Comparison of ENCODE assay signal across 12 mouse cellular contexts in the genomic region with DNA sequence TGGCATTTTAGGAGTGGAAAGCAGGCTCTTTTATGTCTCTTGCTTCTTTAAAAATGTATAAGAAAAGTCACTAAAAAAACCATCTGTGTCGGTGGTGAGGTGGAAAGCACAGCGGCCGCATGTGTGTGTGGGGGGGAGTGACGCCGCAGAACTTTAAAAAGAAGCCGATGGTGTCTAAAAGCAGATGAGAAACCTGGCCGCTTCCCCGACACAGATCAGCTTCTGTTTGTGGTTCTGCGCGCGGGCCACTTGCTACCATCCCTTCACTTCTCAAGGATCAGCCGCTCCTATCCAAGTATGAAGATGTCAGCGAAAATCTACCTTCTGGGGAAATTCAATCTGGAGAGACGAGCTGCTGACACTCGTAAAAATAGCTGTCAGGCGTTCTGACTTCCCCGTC. TPM values are rescaled to one million over a fixed set of nuclear protein-coding genes. Genes with fewer than 3 reads are reported as not detected.
DNase-seq lines count a peak whose midpoint lies in the region; ATAC-seq and TF ChIP-seq lines count a peak whose summit lies in the region.
"Had no signal": no experiment of that assay in that cellular context is flagged by ENCODE, and none has a peak within 500 bp of the region (broad histone marks: within the 10 kb centered on the region; RNA-seq: fewer than 3 reads in every experiment).

No protein-coding gene starts in this region.

- no peaks in the 10 kb centered on the region for H3K36me3 ChIP-seq in CH12.LX (replicated peaks in 1 of 2; ENCODE audit: control insufficient read depth in 1 of 2, insufficient read depth in 1 of 2, low read length in 1 of 2)
- H3K36me3 ChIP-seq in myocyte (ENCODE audit: control insufficient read depth, insufficient read depth), result no peaks in the 10 kb centered on the region
- no peaks in the 10 kb centered on the region for H3K36me3 ChIP-seq in forebrain, embryonic 11.5 days (ENCODE audit: control insufficient read depth, insufficient read depth, low read length)
- H3K36me3 ChIP-seq: liver, embryonic 12.5 days had no signal

- no peak; the same call in 1 of the 2 replicates for TF ChIP-seq RAD21 in CH12.LX (IDR thresholded peaks at IDR 0.05; ENCODE audit: low read depth, low read length)

- 83% methylated on average over 17 of the region's 17 CpGs for WGBS in forebrain, embryonic 11.5 days

- TF ChIP-seq POLR2A in CH12.LX (IDR thresholded peaks at IDR 0.05; ENCODE audit: low read depth, low read length) (peak; percentile 32; the same call in 1 of the 2 replicates), myocyte (IDR thresholded peaks at IDR 0.05; ENCODE audit: insufficient read length, low read depth) (no peak)

- dilution Hi-C loops in CH12.LX (cut with MboI; ENCODE audit: extremely low pct_ligation_motif_present, extremely low pct_unique_long_range_greater_than_20kb, low sequenced_read_pairs), result no loop called here

- TF ChIP-seq EP300 in CH12.LX (IDR thresholded peaks at IDR 0.05; ENCODE audit: low read length), result peak; percentile 35; the same call in 1 of the 2 replicates

- H3K9ac ChIP-seq in CH12.LX (ENCODE audit: insufficient read depth, low read depth), result peak overlapping the region; percentile 81
- H3K9ac ChIP-seq in forebrain, embryonic 11.5 days (ENCODE audit: low read length), result no peak overlapping the region
- H3K9ac ChIP-seq: liver, embryonic 12.5 days had no signal

- H3K4me3 ChIP-seq in CH12.LX (replicated peaks in 1 of 3; ENCODE audit: low read depth in 2 of 3, low read length in 2 of 3, poor library complexity in 1 of 3) (peak overlapping the region; percentile 15 to 56 (median 51)), myocyte (no peak overlapping the region)
- no peak overlapping the region for H3K4me3 ChIP-seq in forebrain, embryonic 11.5 days (ENCODE audit: low read depth, low read length)
- H3K4me3 ChIP-seq: liver, embryonic 12.5 days had no signal

- H3ac ChIP-seq in myocyte (ENCODE audit: control insufficient read depth, insufficient read length), result no peak overlapping the region

- no peak for TF ChIP-seq CTCF in CH12.LX (conservative IDR thresholded peaks at IDR 0.05 in 1 of 2, IDR thresholded peaks at IDR 0.05 in 1 of 2; ENCODE audit: low read depth in 2 of 2, low read length in 2 of 2)

- no peak for ATAC-seq in forebrain, embryonic 11.5 days (replicated peaks; ENCODE audit: low FRiP score)
- ATAC-seq: forebrain, embryonic 14.5 days; liver, embryonic 12.5 days had no signal

- peak overlapping the region; percentile 94 for H3K4me2 ChIP-seq in CH12.LX (ENCODE audit: insufficient read depth, low read depth, poor library complexity, severe bottlenecking)
- H3K4me2 ChIP-seq in myocyte (ENCODE audit: low read depth), result peak overlapping the region; percentile 13
- no peak overlapping the region for H3K4me2 ChIP-seq in forebrain, embryonic 11.5 days (ENCODE audit: low read depth, low read length, severe bottlenecking)
- H3K4me2 ChIP-seq: liver, embryonic 12.5 days had no signal

- H3K79me2 ChIP-seq in CH12.LX (replicated peaks; ENCODE audit: control insufficient read depth, extremely low read depth, insufficient read depth, poor library complexity, severe bottlenecking) (no peaks in the 10 kb centered on the region), myocyte (ENCODE audit: control insufficient read depth, insufficient read depth) (no peaks in the 10 kb centered on the region)

- H3K27ac ChIP-seq in CH12.LX (ENCODE audit: insufficient read depth, low read depth), result peak overlapping the region; percentile 59
- no peak overlapping the region for H3K27ac ChIP-seq in forebrain, embryonic 11.5 days (ENCODE audit: low read depth, low read length)
- H3K27ac ChIP-seq: liver, embryonic 12.5 days; macrophage had no signal

- H3K4me1 ChIP-seq in CH12.LX (ENCODE audit: control insufficient read depth in 1 of 2, insufficient read depth in 2 of 2), result peaks cover 16 to 51% of the 10 kb centered on the region in 2 experiments
- no peaks in the 10 kb centered on the region for H3K4me1 ChIP-seq in forebrain, embryonic 11.5 days (replicated peaks; ENCODE audit: control insufficient read depth, insufficient read depth, low read length)
- H3K4me1 ChIP-seq: liver, embryonic 12.5 days had no signal

- H3K27me3 ChIP-seq in CH12.LX (replicated peaks) (no peaks in the 10 kb centered on the region), myocyte (ENCODE audit: control insufficient read depth, insufficient read depth, insufficient read length) (no peaks in the 10 kb centered on the region)
- no peaks in the 10 kb centered on the region for H3K27me3 ChIP-seq in forebrain, embryonic 11.5 days (ENCODE audit: control insufficient read depth, insufficient read depth, low read length)
- H3K27me3 ChIP-seq: liver, embryonic 12.5 days had no signal

- DNase-seq in gastrocnemius, adult 18-20 months (ENCODE audit: low spot score), result peak; percentile 86
- DNase-seq in gastrocnemius, postnatal 4 days (ENCODE audit: low spot score in 2 of 2), result no peak
- no peak for DNase-seq in CH12.LX (ENCODE audit: extremely low read depth)
- peak; percentile 76 to 84 for DNase-seq in gastrocnemius, adult 8-10 months (ENCODE audit: low spot score in 2 of 2)
- no peak for DNase-seq in natural killer cell, adult 2 months (ENCODE audit: low spot score in 2 of 2)
- DNase-seq in adrenal gland, postnatal 10 days, result no peak
- no peak for DNase-seq in forebrain, embryonic 11.5 days (ENCODE audit: low spot score)
- DNase-seq: cerebellum, postnatal 14 days had no signal

- in situ Hi-C loops in CH12.LX (cut with MboI; ENCODE audit: low pct_ligation_motif_present, low pct_unique_long_range_greater_than_20kb, low sequenced_read_pairs), result no loop called here

- no peaks in the 10 kb centered on the region for H3K9me3 ChIP-seq in CH12.LX (replicated peaks; ENCODE audit: low read length)
- no peaks in the 10 kb centered on the region for H3K9me3 ChIP-seq in forebrain, embryonic 11.5 days (ENCODE audit: control insufficient read depth, low read length)
- H3K9me3 ChIP-seq: liver, embryonic 12.5 days had no signal

TF ChIP-seq in CH12.LX, 34 proteins besides CTCF, POLR2A, EP300 and RAD21 (continues in another document):
- peak; percentile 70; the same call in 1 of the 2 replicates for TF ChIP-seq MYC (IDR thresholded peaks at IDR 0.05; ENCODE audit: low read depth, low read length)
- no peak for TF ChIP-seq SIN3A (IDR thresholded peaks at IDR 0.05; ENCODE audit: low read length)
- TF ChIP-seq JUN (IDR thresholded peaks at IDR 0.05; ENCODE audit: insufficient read depth, low read depth, low read length), result no peak
- TF ChIP-seq KAT2A (IDR thresholded peaks at IDR 0.05; ENCODE audit: insufficient replicate concordance, low read length), result no peak
- TF ChIP-seq MAFK (IDR thresholded peaks at IDR 0.05; ENCODE audit: insufficient replicate concordance, low read length), result peak; percentile 61; the same call in 1 of the 2 replicates
- TF ChIP-seq ELF1 (IDR thresholded peaks at IDR 0.05; ENCODE audit: low read depth, low read length), result no peak; the same call in 1 of the 2 replicates
- TF ChIP-seq RCOR1 (conservative IDR thresholded peaks at IDR 0.05; ENCODE audit: low read depth, low read length), result no peak
- TF ChIP-seq BHLHE40 (IDR thresholded peaks at IDR 0.05; ENCODE audit: low read depth, low read length), result no peak; the same call in 1 of the 2 replicates
- no peak for TF ChIP-seq ZKSCAN1 (IDR thresholded peaks at IDR 0.05; ENCODE audit: borderline replicate concordance, low read depth, low read length)
- TF ChIP-seq GABPA (IDR thresholded peaks at IDR 0.05; ENCODE audit: insufficient replicate concordance, low read depth, low read length), result no peak
- no peak for TF ChIP-seq PAX5 (IDR thresholded peaks at IDR 0.05; ENCODE audit: low read length)

TF ChIP-seq in myocyte, 11 proteins besides CTCF, POLR2A, EP300 and RAD21:
- TF ChIP-seq USF1 (IDR thresholded peaks at IDR 0.05; ENCODE audit: low read depth), result no peak
- no peak for TF ChIP-seq POLR2AphosphoS2 (IDR thresholded peaks at IDR 0.05; ENCODE audit: insufficient read length, low read depth)
- no peak for TF ChIP-seq MYOD1 (IDR thresholded peaks at IDR 0.05; ENCODE audit: control insufficient read depth in 1 of 3, insufficient read length in 2 of 3, low read depth in 2 of 3)
- no peak for TF ChIP-seq E2F4 (IDR thresholded peaks at IDR 0.05; ENCODE audit: insufficient read depth)

RNA-seq across cellular contexts. Expression of gene Myh2, which starts 45.5 kb away (rescaled TPM):
- 1,000 to 10,000 TPM; 2,421 to 2,564 TPM for total RNA-seq in gastrocnemius, adult 18-20 months (2021)
- total RNA-seq in gastrocnemius, postnatal 4 days (2021), result 100 to 1,000 TPM; 229 to 257 TPM
- total RNA-seq in CH12.LX (2012; rRNA removed), result 0.08 TPM in 2 replicates
- total RNA-seq in CH12.LX (2014; rRNA removed), result 0.04 TPM in 1 of 2 replicates, not detected in the other
- 0.04 TPM in 1 of 2 replicates, not detected in the other for polyA plus RNA-seq in CH12.LX (2012; ENCODE audit: insufficient read length, low read depth)
- total RNA-seq in gastrocnemius, adult 8-10 months (2022), result 1,000 to 10,000 TPM; 1,182 to 1,409 (median 1,293) TPM
- polyA plus RNA-seq in myocyte (2012; fragmentation: generic; extraction: Trizol), result 0.54 TPM
- 100 to 1,000 TPM in 1 of 2 experiments, 10 to 100 TPM in 1; 42.9 to 267 TPM for total RNA-seq in adrenal gland, postnatal 10 days (2021)
- polyA plus RNA-seq in forebrain, embryonic 11.5 days (2014; fragmentation: Nextera tagmentation; extraction: Ambion mirVana), result not detected in 2 replicates
- polyA plus RNA-seq: liver, embryonic 12.5 days; macrophage had no signal

RNA-seq across cellular contexts. Expression of gene Myh3, which starts 47.3 kb away (rescaled TPM):
- total RNA-seq in gastrocnemius, adult 18-20 months (2021), result 10 to 100 TPM in 1 of 2 experiments, 1 to 10 TPM in 1; 9.5 to 15.9 TPM
- total RNA-seq in gastrocnemius, postnatal 4 days (2021), result 100 to 1,000 TPM; 510 to 548 TPM
- total RNA-seq in CH12.LX (2012; rRNA removed), result 0.55 and 0.64 TPM in 2 replicates
- total RNA-seq in CH12.LX (2014; rRNA removed), result 0.08 and 0.12 TPM in 2 replicates
- 0.26 and 0.29 TPM in 2 replicates for polyA plus RNA-seq in CH12.LX (2012; ENCODE audit: insufficient read length, low read depth)
- 1 to 10 TPM; 4.4 to 9.9 (median 6.9) TPM for total RNA-seq in gastrocnemius, adult 8-10 months (2022)
- 876 TPM for polyA plus RNA-seq in myocyte (2012; fragmentation: generic; extraction: Trizol)
- 1 to 10 TPM; 2.6 to 3.5 TPM for total RNA-seq in adrenal gland, postnatal 10 days (2021)
- 0.48 and 0.59 TPM in 2 replicates for polyA plus RNA-seq in forebrain, embryonic 11.5 days (2014; fragmentation: Nextera tagmentation; extraction: Ambion mirVana)

Comparison
In these comparisons a context has a peak if more than half of its experiments do, and no peak if none do; other contexts are left out.
1. DNase-seq: peak in gastrocnemius, adult 18-20 months (single experiment) and gastrocnemius, adult 8-10 months (2 of 2); none in gastrocnemius, postnatal 4 days (0 of 2), CH12.LX (single experiment), natural killer cell, adult 2 months (0 of 2), adrenal gland, postnatal 10 days (single experiment) and forebrain, embryonic 11.5 days (single experiment).
2. RNA of gene Myh3, which starts 47.3 kb away (total RNA-seq): 510 to 548 TPM in gastrocnemius, postnatal 4 days; 9.5 to 15.9 TPM in gastrocnemius, adult 18-20 months, 4.4 to 9.9 TPM in gastrocnemius, adult 8-10 months, 2.6 to 3.5 TPM in adrenal gland, postnatal 10 days and 0.08 to 0.64 TPM in CH12.LX; every median in the first group is over 10 times any median in the second.
3. H3K4me3 ChIP-seq: peak in CH12.LX (3 of 3); none in myocyte (single experiment) and forebrain, embryonic 11.5 days (single experiment).
4. RNA of gene Myh2, which starts 45.5 kb away (total RNA-seq): 2,421 to 2,564 TPM in gastrocnemius, adult 18-20 months, 1,182 to 1,409 TPM in gastrocnemius, adult 8-10 months, 42.9 to 267 TPM in adrenal gland, postnatal 10 days and 229 to 257 TPM in gastrocnemius, postnatal 4 days; 0.04 to 0.08 TPM in CH12.LX; every median in the first group is over 10 times any median in the second.